Mouse (Mus musculus) thymus, adult 2 months (tissue): ENCODE data around the gene Icam2. TPM values are rescaled to one million over a fixed set of nuclear protein-coding genes. Genes with fewer than 3 reads are reported as not detected.
A peak's percentile ranks its signal among the peaks of the same experiment; 100 is the strongest.

Experiments
- DNase-seq: peaks from one replicate; pipeline ENCODE4 v3.0.0; 2021
- H3K27ac ChIP-seq: fragments of 200-500 bp; 2 replicates; pipeline ENCODE4 v1.5.1; 2012; ENCODE audit warnings: low read length, control low read depth; ENCODE audit not compliant: control insufficient read depth, insufficient read depth
- H3K27me3 ChIP-seq: fragments of 200-500 bp; 2 replicates; pipeline ENCODE4 v1.6.1; 2012; ENCODE audit warnings: mild to moderate bottlenecking, low read length, moderate library complexity, mixed read lengths; ENCODE audit not compliant: control insufficient read depth, insufficient read depth
- H3K36me3 ChIP-seq: fragments of 200-500 bp; 2 replicates; pipeline ENCODE4 v1.6.1; 2012; ENCODE audit warnings: mild to moderate bottlenecking, low read length, moderate library complexity; ENCODE audit not compliant: control insufficient read depth, insufficient read depth
- H3K4me1 ChIP-seq: fragments of 200-500 bp; replicated peaks from 2 replicates; pipeline ENCODE4 v1.6.1; 2012; ENCODE audit warnings: low read length; ENCODE audit not compliant: control insufficient read depth, insufficient read depth
- H3K4me3 ChIP-seq: fragments of 200-500 bp; 2 replicates; pipeline ENCODE4 v1.5.1; 2012; ENCODE audit warnings: mild to moderate bottlenecking, low read length, control low read depth, moderate library complexity; ENCODE audit not compliant: control insufficient read depth, insufficient read depth
- CTCF ChIP-seq: fragments of 200-500 bp; IDR thresholded peaks from 2 replicates; pipeline ENCODE4 v1.5.1; 2012; ENCODE audit warnings: mild to moderate bottlenecking, control low read depth, low read length, moderate library complexity, borderline replicate concordance; ENCODE audit not compliant: control insufficient read depth, poor library complexity, insufficient read depth; ENCODE audit errors: extremely low read depth
- POLR2A ChIP-seq: fragments of 200-500 bp; IDR thresholded peaks from 2 replicates; pipeline ENCODE4 v1.6.1; 2012; ENCODE audit warnings: mild to moderate bottlenecking, low read length, control low read depth, moderate library complexity; ENCODE audit not compliant: control insufficient read depth, poor library complexity, insufficient read depth; ENCODE audit errors: extremely low read depth
- WGBS: fragments of 180-500 bp; shearing (Covaris S2); methylation state at CpG from one replicate; pipeline ENCODE4 v1.1.7; 2018; 5-methylcytosine and 5-hydroxymethylcytosine counted together
- polyA plus RNA-seq: library from polyadenylated mRNA; depleted of rRNA; stranded (reverse); fragments of >200 nt; gene quantifications from 2 replicates; pipeline ENCODE4 v1.2.3, GENCODE M21; 2012

Icam2 gene
- polyA plus RNA-seq, 1 experiment, result 222 TPM

- H3K27ac ChIP-seq, result no peak overlapping the region
- H3K4me3 ChIP-seq, result no peak overlapping the region
- H3K36me3 ChIP-seq, result peaks cover 42% of the 10 kb centered on the region
- DNase-seq, result no peak
- H3K27me3 ChIP-seq, result no peaks in the 10 kb centered on the region
- no peak for TF ChIP-seq CTCF
- no peak for TF ChIP-seq POLR2A
- peaks cover 8% of the 10 kb centered on the region for H3K4me1 ChIP-seq
- 88% methylated on average over 6 of the region's 6 CpGs for WGBS
Measured at GRCm38 (mm10) chr11:106383051-106383790, 4.7 kb downstream of the Icam2 start.

DNA sequence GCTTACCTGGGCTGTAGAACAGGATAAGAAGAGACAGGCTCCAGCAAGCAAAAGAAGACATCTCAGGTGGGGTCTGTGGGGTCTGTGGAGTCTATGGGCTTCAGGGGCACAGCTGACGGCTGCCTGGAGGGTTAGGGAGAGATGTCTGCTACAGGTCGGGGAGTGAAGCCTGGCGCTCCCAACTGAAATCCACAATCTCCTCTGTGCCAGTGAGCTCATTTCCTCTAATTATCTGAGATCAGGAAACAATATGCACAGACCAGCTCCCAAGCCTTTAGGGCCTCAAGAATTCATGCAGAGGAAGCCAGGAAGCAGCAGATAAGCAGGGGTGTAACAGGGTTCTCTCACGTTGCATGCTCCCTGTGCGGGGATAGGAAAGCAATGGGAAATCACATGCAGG lies 5.5 kb downstream of the Icam2 start:
- WGBS, result 89% methylated on average over 5 of the region's 5 CpGs

DNA sequence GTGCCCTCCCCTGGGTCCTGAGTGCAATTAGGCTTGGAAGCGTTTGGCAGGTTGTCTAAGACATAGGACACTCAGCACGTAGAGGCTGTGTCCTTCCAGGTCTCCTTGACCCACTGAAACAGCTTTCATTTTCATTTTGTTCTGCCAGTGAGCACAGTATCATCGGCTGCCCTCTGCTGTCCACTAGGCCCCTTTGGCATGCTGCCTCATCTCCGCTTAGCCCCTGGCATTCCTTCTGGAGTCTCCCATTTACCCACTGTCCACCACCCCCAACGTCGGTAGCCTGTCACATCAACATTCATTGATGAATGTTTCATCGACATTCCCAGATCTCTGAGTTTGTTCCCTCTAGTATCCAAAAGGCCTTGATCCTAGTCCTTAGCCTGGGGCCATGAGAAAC lies 6.0 kb downstream of the Icam2 start:
- Histone ChIP-seq H3K27ac (no peak overlapping the region), H3K27me3 (no peaks in the 10 kb centered on the region), H3K36me3 (peaks cover 55% of the 10 kb centered on the region), H3K4me3 (no peak overlapping the region), H3K4me1 (peaks cover 8% of the 10 kb centered on the region)
- DNase-seq, result no peak
- WGBS, result 87% methylated on average over 7 of the region's 7 CpGs
- TF ChIP-seq CTCF, result no peak
- TF ChIP-seq POLR2A, result no peak

More for the DNA sequence above, 5.5 kb downstream of the Icam2 start:
- H3K27me3 ChIP-seq, result no peaks in the 10 kb centered on the region
- H3K4me1 ChIP-seq, result peaks cover 6% of the 10 kb centered on the region
- peaks cover 50% of the 10 kb centered on the region for H3K36me3 ChIP-seq
- DNase-seq, result no peak
- TF ChIP-seq CTCF (no peak), POLR2A (no peak)
- no peak overlapping the region for H3K4me3 ChIP-seq
- no peak overlapping the region for H3K27ac ChIP-seq

DNA sequence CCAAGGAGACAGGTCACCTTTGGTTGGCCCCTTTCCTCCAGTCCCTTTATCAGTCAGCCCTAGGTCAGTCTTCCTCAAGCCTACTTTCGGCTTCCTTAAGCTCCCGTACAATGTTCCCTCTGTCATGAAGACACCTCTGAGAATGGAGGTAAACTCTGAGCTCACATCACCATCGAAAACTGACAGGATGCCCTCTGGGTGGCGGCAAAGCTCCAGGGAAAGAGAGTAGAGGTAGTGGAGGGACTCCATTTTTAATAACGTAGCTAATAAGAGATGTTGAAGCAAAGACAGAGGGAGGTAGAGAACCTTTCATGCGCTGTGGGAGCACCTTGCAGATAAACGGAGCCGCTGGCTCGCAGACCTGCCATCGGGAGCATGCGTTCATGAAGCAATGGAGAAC lies 6.9 kb downstream of the Icam2 start:
- Histone ChIP-seq H3K27me3 (no peaks in the 10 kb centered on the region), H3K4me3 (no peak overlapping the region), H3K36me3 (peaks cover 61% of the 10 kb centered on the region), H3K27ac (no peak overlapping the region), H3K4me1 (peaks cover 16% of the 10 kb centered on the region)
- TF ChIP-seq POLR2A (no peak), CTCF (no peak)
- DNase-seq, result no peak
- WGBS, result 97% methylated on average over 11 of the region's 11 CpGs

DNA sequence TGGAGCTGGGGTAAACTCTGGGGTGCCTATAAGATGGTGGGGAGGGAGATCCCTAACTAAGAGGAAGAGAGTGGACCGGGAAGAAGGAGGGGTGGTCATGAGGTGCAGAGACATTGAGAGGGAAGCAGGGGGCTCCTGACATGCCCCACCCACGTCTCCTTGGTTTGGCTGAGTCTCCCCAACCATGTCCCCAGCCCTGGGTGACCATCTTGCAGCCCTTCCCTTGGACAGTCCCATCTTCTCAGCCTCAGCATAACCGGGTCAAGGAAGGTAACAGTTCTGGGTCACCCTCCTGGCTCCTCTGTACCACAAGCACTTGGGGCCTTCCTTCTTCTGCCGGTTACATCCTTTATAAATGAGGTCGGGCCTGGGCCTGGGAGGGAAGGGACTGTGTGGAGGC lies 12.9 kb downstream of the Icam2 start:
- H3K4me1 ChIP-seq, result peaks cover 40% of the 10 kb centered on the region
- WGBS, result 76% methylated on average over 5 of the region's 5 CpGs
- H3K4me3 ChIP-seq, result peak overlapping the region; percentile 39
- no peak for TF ChIP-seq POLR2A
- TF ChIP-seq CTCF, result no peak
- peaks cover 31% of the 10 kb centered on the region for H3K36me3 ChIP-seq
- no peaks in the 10 kb centered on the region for H3K27me3 ChIP-seq
- no peak for DNase-seq
- H3K27ac ChIP-seq, result peak overlapping the region; percentile 96

GRCm38 (mm10) chr11:106374559-106374958 lies 13.3 kb downstream of the Icam2 start:
- peaks cover 27% of the 10 kb centered on the region for H3K36me3 ChIP-seq
- H3K4me3 ChIP-seq, result peak overlapping the region; percentile 39
- peak; percentile 73 for DNase-seq
- peak overlapping the region; percentile 96 for H3K27ac ChIP-seq
- TF ChIP-seq CTCF (no peak), POLR2A (0 out of 2 replicates have a peak, but pooled peaks have one; percentile 21)
- H3K27me3 ChIP-seq, result no peaks in the 10 kb centered on the region
- whole genome bisulfite sequencing, result 22% methylated on average over 9 of the region's 9 CpGs
- peaks cover 39% of the 10 kb centered on the region for H3K4me1 ChIP-seq
